Mouse (Mus musculus) CH12.LX (cell line): ENCODE measurements at regions not wholly inside any gene's neighbourhood (a gene's known extent, or its start where the extent isn't known, plus 50 kb on each side); places are given as distances from the start of the nearest gene placed in this dataset.

Source experiments
- BHLHE40 ChIP-seq: IDR thresholded peaks from 2 replicates; pipeline ENCODE4 v1.6.1; 2011; ENCODE audit warnings: mild to moderate bottlenecking, low read depth, low read length, improper control_type of control experiment
- EP300 ChIP-seq: IDR thresholded peaks from 2 replicates; pipeline ENCODE4 v1.6.1; 2011; ENCODE audit warnings: low read length, improper control_type of control experiment
- MAFK ChIP-seq: IDR thresholded peaks from 2 replicates; pipeline ENCODE4 v1.6.1; 2011; ENCODE audit warnings: low read length, improper control_type of control experiment; ENCODE audit not compliant: insufficient replicate concordance
- MYC ChIP-seq: IDR thresholded peaks from 2 replicates; pipeline ENCODE4 v1.6.1; 2011; ENCODE audit warnings: low read depth, mild to moderate bottlenecking, improper control_type of control experiment, low read length

GRCm38 (mm10) chr2:131688282-131688681 lies 126.2 kb upstream of the Adra1d start:
- no peak for TF ChIP-seq MAFK
- TF ChIP-seq BHLHE40 = no peak
- TF ChIP-seq EP300 = no peak
- TF ChIP-seq MYC = no peak
